Mouse (Mus musculus) midbrain, postnatal 0 days (tissue): ENCODE measurements at regions not wholly inside any gene's neighbourhood (a gene's known extent, or its start where the extent isn't known, plus 50 kb on each side); places are given as distances from the start of the nearest gene placed in this dataset.

Experiments used
- ATAC-seq: fragments of 200-750 bp; cut with Nextera tagmentation; 2 replicates; pipeline ENCODE4 v1.8.0; 2017; ENCODE audit warnings: moderate number of reproducible peaks, mild to moderate bottlenecking, moderate TSS enrichment, moderate library complexity; ENCODE audit not compliant: low FRiP score
- DNase-seq: peaks from one replicate; pipeline ENCODE4 v3.0.0-alpha.2; 2015; ENCODE audit warnings: low spot score
- H3K27ac ChIP-seq: fragments of 300-500 bp; sonication (generic); 2 replicates; pipeline ENCODE4 v1.5.1; 2014; ENCODE audit warnings: low read depth, mild to moderate bottlenecking, low read length, mixed read lengths
- H3K27me3 ChIP-seq: fragments of 300-500 bp; sonication (generic); 2 replicates; pipeline ENCODE4 v1.6.1; 2014; ENCODE audit warnings: low read length, control low read depth, mixed read lengths; ENCODE audit not compliant: insufficient read depth
- H3K36me3 ChIP-seq: fragments of 300-500 bp; sonication (generic); 2 replicates; pipeline ENCODE4 v1.6.1; 2014; ENCODE audit warnings: low read length, control low read depth, mixed read lengths; ENCODE audit not compliant: insufficient read depth
- H3K4me1 ChIP-seq: fragments of 300-500 bp; sonication (generic); 2 replicates; pipeline ENCODE4 v1.6.1; 2014; ENCODE audit warnings: mild to moderate bottlenecking, control low read depth, antibody characterized with exemption, low read length, mixed read lengths; ENCODE audit not compliant: insufficient read depth
- H3K4me2 ChIP-seq: fragments of 300-500 bp; sonication (generic); 2 replicates; pipeline ENCODE4 v1.6.1; 2014; ENCODE audit warnings: low read depth, mild to moderate bottlenecking, low read length, mixed read lengths; ENCODE audit not compliant: poor library complexity, severe bottlenecking
- H3K4me3 ChIP-seq: fragments of 300-500 bp; sonication (generic); 2 replicates; pipeline ENCODE4 v1.5.1; 2014; ENCODE audit warnings: low read depth, mild to moderate bottlenecking, low read length, moderate library complexity
- H3K9ac ChIP-seq: fragments of 300-500 bp; sonication (generic); replicated peaks from 2 replicates; pipeline ENCODE4 v1.6.1; 2014; ENCODE audit warnings: mild to moderate bottlenecking, low read length, moderate library complexity, mixed read lengths; ENCODE audit not compliant: poor library complexity, severe bottlenecking
- H3K9me3 ChIP-seq: fragments of 300-500 bp; sonication (generic); 2 replicates; pipeline ENCODE4 v1.6.1; 2016; ENCODE audit warnings: low read length, control low read depth
- CTCF ChIP-seq: IDR thresholded peaks from 2 replicates; pipeline ENCODE4 v1.5.1; 2016; ENCODE audit warnings: antibody characterized with exemption, mild to moderate bottlenecking
- WGBS: fragments of 180-500 bp; shearing (Covaris S2); extraction: QIAGEN DNeasy Blood & Tissue Kit; methylation state at CpG from one replicate; pipeline ENCODE4 v1.1.7; 2014; 5-methylcytosine and 5-hydroxymethylcytosine counted together

DNA sequence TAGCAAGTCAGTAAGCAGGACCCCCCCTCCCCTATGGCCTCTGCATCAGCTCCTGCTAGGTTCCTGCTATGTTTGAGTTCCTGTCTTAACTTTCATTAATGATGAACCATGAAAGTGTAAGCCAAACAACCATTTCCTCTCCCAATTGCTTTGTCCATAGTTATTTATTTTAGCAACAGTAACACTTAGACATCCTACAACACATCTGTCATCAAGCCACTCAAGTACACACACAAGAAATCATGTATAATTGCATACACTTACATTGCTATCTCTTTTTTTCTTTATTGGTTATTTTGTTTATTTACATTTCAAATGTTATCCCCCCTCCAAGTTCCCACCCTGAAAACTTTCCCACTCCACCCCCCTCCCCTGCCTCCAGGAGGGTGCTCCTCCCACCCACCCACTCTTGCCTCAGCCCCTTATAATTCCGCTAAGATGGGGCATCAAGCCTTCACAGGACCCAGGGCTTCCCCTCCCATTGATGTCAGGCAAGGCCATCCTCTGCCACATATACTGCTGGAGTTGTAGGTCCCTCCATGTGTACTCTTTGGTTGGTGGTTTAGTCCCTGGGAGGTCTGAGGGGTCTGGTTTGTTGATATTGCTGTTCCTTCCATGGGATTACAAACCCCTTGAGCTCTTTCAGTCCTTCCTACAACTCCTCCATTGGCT, 310.9 kb upstream of the Ccnh start:
- no peak for ATAC-seq
- no peaks in the 10 kb centered on the region for H3K27me3 ChIP-seq
- no peaks in the 10 kb centered on the region for H3K36me3 ChIP-seq
- no peak for DNase-seq
- no peak overlapping the region for H3K9ac ChIP-seq
- no peak overlapping the region for H3K27ac ChIP-seq
- no peak overlapping the region for H3K4me2 ChIP-seq
- TF ChIP-seq CTCF: no peak
- H3K4me1 ChIP-seq: no peaks in the 10 kb centered on the region
- H3K9me3 ChIP-seq: no peaks in the 10 kb centered on the region
- H3K4me3 ChIP-seq: no peak overlapping the region
- WGBS: 75% methylated on average over 1 of the region's 1 CpGs

GRCm38 (mm10) chr13:84905347-84905981, 283.7 kb upstream of the Ccnh start:
- Histone ChIP-seq H3K9me3 (no peaks in the 10 kb centered on the region), H3K36me3 (no peaks in the 10 kb centered on the region), H3K27me3 (no peaks in the 10 kb centered on the region), H3K27ac (peak overlapping the region; percentile 38; the same call in 1 of the 2 replicates), H3K9ac (no peak overlapping the region), H3K4me3 (peak overlapping the region; percentile 25; the same call in 1 of the 2 replicates), H3K4me2 (peak overlapping the region; percentile 28), H3K4me1 (no peaks in the 10 kb centered on the region)
- ATAC-seq: peak; percentile 90
- DNase-seq: peak; percentile 45
- WGBS: 38% methylated on average over 6 of the region's 6 CpGs
- TF ChIP-seq CTCF: no peak

DNA sequence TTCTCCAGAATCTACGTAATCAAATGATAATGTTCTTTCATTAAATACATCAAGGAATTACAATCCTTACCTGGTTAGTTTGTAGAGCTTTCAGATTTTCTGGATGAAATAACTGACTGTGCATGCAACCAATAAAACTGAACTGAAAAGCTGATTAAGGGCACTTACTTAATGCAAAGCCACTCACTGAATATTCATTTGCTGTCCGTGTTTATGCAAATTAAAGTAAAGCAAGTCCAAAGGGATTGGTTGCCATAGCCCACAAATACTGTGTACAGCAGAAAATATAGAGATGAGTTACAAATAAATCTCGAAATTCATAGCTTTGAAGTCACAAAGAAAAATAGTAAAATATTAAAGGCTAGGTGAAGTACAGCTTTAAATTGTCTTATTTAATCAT, 283.2 kb upstream of the Ccnh start:
- Histone ChIP-seq H3K9ac (no peak overlapping the region), H3K27ac (peak overlapping the region; percentile 38; the same call in 1 of the 2 replicates), H3K4me2 (peak overlapping the region; percentile 28), H3K4me3 (peak overlapping the region; percentile 25; the same call in 1 of the 2 replicates), H3K27me3 (no peaks in the 10 kb centered on the region), H3K4me1 (no peaks in the 10 kb centered on the region), H3K36me3 (no peaks in the 10 kb centered on the region), H3K9me3 (no peaks in the 10 kb centered on the region)
- DNase-seq: no peak
- 32% methylated on average over 3 of the region's 3 CpGs for WGBS
- TF ChIP-seq CTCF: no peak
- ATAC-seq: peak; percentile 72

DNA sequence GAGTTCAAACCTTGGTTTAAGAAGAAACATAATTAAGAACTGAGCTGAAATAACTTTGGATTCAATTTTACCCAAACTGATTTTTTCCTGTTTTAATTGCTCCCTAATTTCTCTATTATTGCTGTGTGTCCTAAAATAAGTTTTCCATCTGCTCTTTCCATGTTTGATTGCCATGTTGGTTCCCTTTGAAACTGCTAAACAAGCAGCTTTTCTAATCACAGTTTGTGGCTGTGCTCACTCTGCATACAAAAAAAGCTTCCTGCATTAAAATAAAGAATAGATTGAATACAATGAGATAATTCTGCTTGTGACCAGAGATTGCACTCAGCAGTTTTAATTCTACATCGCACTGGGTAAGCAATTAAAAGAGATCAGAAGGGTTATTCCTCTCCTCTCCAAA, 257.9 kb upstream of the Ccnh start:
- H3K4me2 ChIP-seq: no peak overlapping the region
- H3K27me3 ChIP-seq: no peaks in the 10 kb centered on the region
- no peak overlapping the region for H3K9ac ChIP-seq
- ATAC-seq: no peak
- 47% methylated on average over 1 of the region's 1 CpGs for WGBS
- no peaks in the 10 kb centered on the region for H3K36me3 ChIP-seq
- TF ChIP-seq CTCF: no peak
- no peaks in the 10 kb centered on the region for H3K9me3 ChIP-seq
- no peaks in the 10 kb centered on the region for H3K4me1 ChIP-seq
- no peak for DNase-seq
- no peak overlapping the region for H3K4me3 ChIP-seq
- no peak overlapping the region for H3K27ac ChIP-seq

- Histone ChIP-seq H3K4me3 (no peak overlapping the region), H3K27me3 (no peaks in the 10 kb centered on the region), H3K9me3 (no peaks in the 10 kb centered on the region), H3K4me1 (no peaks in the 10 kb centered on the region), H3K36me3 (no peaks in the 10 kb centered on the region), H3K27ac (no peak overlapping the region), H3K9ac (no peak overlapping the region), H3K4me2 (no peak overlapping the region)
- DNase-seq: no peak
- ATAC-seq: no peak
- TF ChIP-seq CTCF: no peak
- 85% methylated on average over 1 of the region's 1 CpGs for WGBS
Measured at GRCm38 (mm10) chr13:84935610-84936009, 253.6 kb upstream of the Ccnh start.

DNA sequence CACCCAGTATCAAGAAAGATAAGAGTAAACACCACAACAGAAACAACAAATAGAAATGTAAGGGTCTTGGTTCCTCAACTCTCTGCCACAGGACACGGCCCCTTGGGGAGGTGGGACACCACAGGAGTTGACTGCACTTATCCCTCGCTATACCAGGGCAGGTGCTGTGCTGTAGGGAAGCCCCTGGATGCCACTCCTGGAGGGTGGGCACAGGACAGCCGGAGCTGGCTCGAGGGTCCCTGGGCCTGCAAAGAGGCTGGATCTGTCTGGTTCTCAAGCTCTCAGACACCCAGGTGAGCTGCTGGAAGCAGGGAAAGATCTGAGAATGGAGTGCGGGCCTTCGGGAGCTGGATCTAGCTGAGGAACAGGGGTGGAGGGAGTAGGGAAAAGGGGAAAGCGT, 249.5 kb upstream of the Ccnh start:
- H3K9ac ChIP-seq: no peak overlapping the region
- no peaks in the 10 kb centered on the region for H3K36me3 ChIP-seq
- H3K4me2 ChIP-seq: no peak overlapping the region
- H3K4me1 ChIP-seq: no peaks in the 10 kb centered on the region
- no peak for TF ChIP-seq CTCF
- 86% methylated on average over 7 of the region's 7 CpGs for WGBS
- no peak overlapping the region for H3K4me3 ChIP-seq
- DNase-seq: no peak
- H3K27ac ChIP-seq: no peak overlapping the region
- no peaks in the 10 kb centered on the region for H3K27me3 ChIP-seq
- no peaks in the 10 kb centered on the region for H3K9me3 ChIP-seq
- no peak for ATAC-seq
